Mouse (Mus musculus) gastrocnemius, postnatal 4 days (tissue): ENCODE data around the gene Kpna6. TPM values are rescaled to one million over a fixed set of nuclear protein-coding genes. Genes with fewer than 3 reads are reported as not detected.
"Not testable (repeated sequence)": the region's sequence is repeated elsewhere in the genome, so short reads cannot be mapped to it uniquely, and the experiment has no call there.

Experiments
- DNase-seq, 2 experiments: peaks; one replicate each; pipeline ENCODE4 v3.0.0; 2021 to 2022; ENCODE audit warnings: low spot score in 2 of 2, mixed read lengths in 2 of 2
- long read RNA-seq, 2 experiments: library from polyadenylated mRNA; stranded (forward); transcript quantifications; one replicate each; pipeline ENCODE4 v2.0.0; 2021
- total RNA-seq, 2 experiments: library from RNA; stranded (reverse); gene quantifications; 2 replicates each; pipeline ENCODE4 v1.2.3; 2021

The Kpna6 gene
- total RNA-seq = 10 to 100 TPM; 54.4 to 63.4 TPM
- long read RNA-seq, experiment 1, full-length matches to known transcripts = 8 of 25 reads
- long read RNA-seq, experiment 1, partial matches to known transcripts = 4 of 25 reads
- long read RNA-seq, experiment 1, other reads (novel, unspliced or antisense) = 13 of 25 reads
- long read RNA-seq, experiment 2, full-length matches to known transcripts = 6 of 16 reads
- long read RNA-seq, experiment 2, partial matches to known transcripts = 2 of 16 reads
- long read RNA-seq, experiment 2, other reads (novel, unspliced or antisense) = 8 of 16 reads

DNA sequence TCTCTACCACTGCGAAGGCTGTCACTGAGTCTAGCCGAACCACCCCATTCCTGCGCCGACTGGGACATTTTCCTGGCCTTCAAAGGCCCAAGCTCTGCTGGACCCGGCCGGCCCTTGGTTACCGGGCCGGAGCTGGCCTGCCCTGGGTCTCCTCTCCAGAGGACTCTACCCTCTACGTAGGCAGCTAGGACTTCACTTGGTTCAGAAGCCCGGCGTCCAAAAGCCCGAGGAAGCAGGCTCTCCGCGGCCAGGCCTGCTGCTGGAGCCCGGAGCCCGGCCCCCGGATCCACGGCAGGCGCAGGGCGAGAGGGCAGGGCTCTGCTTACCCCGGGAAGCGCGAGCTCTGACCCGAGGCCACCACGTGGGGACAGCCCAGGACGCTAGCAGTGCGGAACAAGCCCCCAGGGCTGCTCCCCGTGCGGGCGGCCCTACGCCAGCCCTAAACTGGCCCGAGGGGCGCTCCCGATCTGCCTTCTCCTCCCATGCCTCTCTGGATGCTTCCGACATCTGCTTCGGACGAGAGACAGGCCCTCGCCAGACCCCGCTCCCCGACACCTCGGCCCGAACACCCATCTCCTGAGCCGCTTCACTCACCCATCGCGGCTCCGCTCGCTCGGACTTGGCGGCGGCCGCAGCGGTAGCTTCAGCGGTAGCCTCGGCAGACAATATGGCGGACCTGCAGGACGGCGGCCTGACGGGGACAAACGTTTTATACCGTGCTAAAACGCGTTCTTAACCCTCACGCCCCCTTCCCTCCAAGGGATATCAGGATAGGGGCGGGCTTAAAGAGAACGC, at the start of gene Kpna6:
Kpna6 (minus strand) TSS at position 685 of the 795 bp plus-strand sequence.
- DNase-seq = peak; percentile 77 to 90

GRCm38 (mm10) chr4:129716310-129716709, 43.7 kb upstream of the Kpna6 start:
- no peak for DNase-seq

GRCm38 (mm10) chr4:129709486-129710129, 37.0 kb upstream of the Kpna6 start:
- peak in 1 of 2 experiments; percentile 57 for DNase-seq

GRCm38 (mm10) chr4:129706750-129707149, 34.2 kb upstream of the Kpna6 start:
- DNase-seq = no peak

GRCm38 (mm10) chr4:129702454-129702853, 29.9 kb upstream of the Kpna6 start:
- DNase-seq = peak; percentile 45 to 69

- peak; percentile 59 to 86 for DNase-seq
Measured at GRCm38 (mm10) chr4:129701503-129702377, 29.2 kb upstream of the Kpna6 start.

DNA sequence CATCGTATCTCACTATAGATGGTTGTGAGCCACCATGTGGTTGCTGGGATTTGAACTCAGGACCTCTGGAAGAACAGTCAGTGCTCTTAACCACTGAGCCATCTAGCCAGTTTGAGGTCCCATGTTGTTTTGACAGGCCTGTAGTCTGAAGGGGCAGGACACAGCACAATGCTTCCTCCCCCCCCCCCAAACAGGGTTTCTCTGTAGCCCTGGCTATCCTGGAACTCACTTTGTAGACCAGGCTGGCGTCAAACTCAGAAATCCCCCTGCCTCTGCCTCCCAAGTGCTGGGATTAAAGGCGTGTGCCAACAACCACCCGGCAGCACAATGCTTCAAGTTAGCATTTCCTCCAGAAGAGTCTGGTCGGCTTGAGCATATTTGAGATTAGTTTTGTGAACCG, 28.1 kb upstream of the Kpna6 start:
- DNase-seq = not testable (repeated sequence)

GRCm38 (mm10) chr4:129700216-129700615, 27.6 kb upstream of the Kpna6 start:
- DNase-seq = no peak

- DNase-seq = no peak
Measured at GRCm38 (mm10) chr4:129697191-129697590, 24.6 kb upstream of the Kpna6 start.

GRCm38 (mm10) chr4:129696158-129696985, 23.8 kb upstream of the Kpna6 start, which contains the start of gene Tmem39b:
Tmem39b (minus strand) TSS chr4:129696838.
- DNase-seq = peak; percentile 79 to 91

DNA sequence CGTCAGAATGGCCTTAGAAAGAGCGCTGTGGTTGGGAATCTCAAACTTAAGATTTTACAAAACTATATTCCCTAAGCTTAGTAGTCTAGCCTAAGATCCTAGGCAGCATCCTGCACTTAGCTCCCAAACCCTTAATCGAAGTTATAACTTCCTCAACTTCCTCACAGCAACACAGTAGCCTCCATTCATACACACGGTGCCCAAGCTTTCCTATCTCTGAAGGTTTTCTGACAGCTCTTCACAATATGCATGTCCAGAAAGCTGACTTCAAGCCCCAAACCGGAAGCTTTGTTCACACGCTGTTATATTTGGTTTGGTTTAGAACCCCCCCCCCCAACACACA, 23.2 kb upstream of the Kpna6 start:
- no peak for DNase-seq

DNA sequence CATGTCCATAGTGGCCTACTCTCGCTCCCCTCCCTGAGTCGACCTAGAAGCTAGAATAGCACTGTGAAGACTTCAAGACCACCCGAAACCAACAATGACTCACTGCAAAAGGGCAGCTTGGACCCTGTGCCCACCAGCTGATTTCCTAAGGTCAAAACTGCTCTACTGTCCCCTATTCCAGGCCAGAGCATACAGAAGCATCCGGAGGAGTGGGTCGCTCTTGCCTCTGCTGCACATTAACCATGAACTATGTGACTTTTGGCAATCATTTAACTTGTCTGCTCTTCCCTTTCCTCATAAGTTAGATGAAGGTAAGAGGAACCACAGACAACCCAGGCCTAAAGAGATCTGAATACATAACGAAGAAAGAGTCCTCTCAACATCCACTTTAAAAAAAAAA, 12.0 kb upstream of the Kpna6 start:
- DNase-seq = no peak

GRCm38 (mm10) chr4:129683901-129684493, 11.4 kb upstream of the Kpna6 start:
- DNase-seq = no peak

DNA sequence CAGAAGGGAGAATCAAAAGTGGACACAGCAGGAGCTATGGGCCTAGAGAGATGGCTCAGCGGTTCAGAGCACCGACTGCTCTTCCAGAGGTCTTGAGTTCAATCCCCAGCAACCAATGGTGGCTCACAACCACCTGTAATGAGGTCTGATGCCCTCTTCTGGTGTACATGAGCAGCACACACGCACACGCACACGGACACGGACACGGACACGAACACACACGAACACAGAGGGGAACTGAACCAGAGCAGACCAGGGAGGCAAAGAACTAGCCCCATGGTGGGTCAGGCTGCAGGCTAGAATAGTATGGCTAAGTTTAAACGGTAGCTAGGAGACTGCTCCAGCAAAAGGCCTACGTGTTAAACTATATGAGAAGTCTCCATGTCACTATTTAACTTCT, 9.3 kb upstream of the Kpna6 start:
- no peak for DNase-seq

- DNase-seq = no peak
Measured at GRCm38 (mm10) chr4:129672878-129673449, 397 bp upstream of the Kpna6 start.

DNA sequence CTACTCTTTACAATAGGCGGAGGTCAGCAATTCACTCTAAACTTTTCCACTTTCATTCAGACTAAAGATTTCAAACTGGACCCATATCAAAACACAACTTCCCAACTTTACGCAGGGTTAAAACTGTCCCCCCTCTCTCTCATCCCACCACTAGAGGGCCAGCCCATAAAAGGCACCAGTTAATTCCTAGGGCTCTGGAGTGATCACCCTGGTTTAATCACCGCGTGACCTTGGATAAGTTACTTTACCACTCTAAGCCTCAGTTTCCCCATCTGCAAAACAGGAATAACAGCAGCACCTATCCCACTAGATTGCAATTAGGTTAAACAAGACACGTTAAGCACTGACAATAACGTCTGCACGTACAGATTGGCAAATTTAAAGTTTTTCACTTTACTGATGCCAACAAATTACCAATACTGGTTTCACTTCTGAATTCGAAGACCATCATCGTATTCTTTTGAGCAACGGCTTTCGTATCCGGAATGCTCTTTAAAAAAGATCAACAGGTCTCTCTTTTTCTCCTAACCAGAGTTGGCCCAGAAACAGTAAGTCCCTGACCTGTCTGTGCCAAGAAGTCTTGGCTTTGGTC, 980 bp downstream of the Kpna6 start:
- DNase-seq = peak in 1 of 2 experiments; percentile 48

- DNase-seq = no peak
Measured at GRCm38 (mm10) chr4:129662255-129662813, 10.2 kb downstream of the Kpna6 start.

GRCm38 (mm10) chr4:129661584-129661983, 11.0 kb downstream of the Kpna6 start:
- no peak for DNase-seq

- no peak for DNase-seq
Measured at GRCm38 (mm10) chr4:129654770-129655169, 17.8 kb downstream of the Kpna6 start.
